Mouse (Mus musculus): ENCODE results near the gene Prkce. TPM values are rescaled to one million over a fixed set of nuclear protein-coding genes. Genes with fewer than 3 reads are reported as not detected.

The Prkce gene
- polyA plus RNA-seq, 1 experiment = 1.9 TPM

GRCm38 (mm10) chr17:86690871-86691390 lies 523.3 kb downstream of the Prkce start:
- Histone ChIP-seq H3K79me2 (ENCODE audit: control insufficient read depth, insufficient read depth) (no peaks in the 10 kb centered on the region), H3K36me3 (ENCODE audit: control insufficient read depth, insufficient read depth) (no peaks in the 10 kb centered on the region), H3ac (ENCODE audit: control insufficient read depth, insufficient read length) (no peak overlapping the region), H3K27me3 (ENCODE audit: control insufficient read depth, insufficient read depth, insufficient read length) (no peaks in the 10 kb centered on the region), H3K4me2 (ENCODE audit: low read depth) (no peak overlapping the region), H3K4me3 (no peak overlapping the region)
- TF ChIP-seq POLR2AphosphoS2 (IDR thresholded peaks at IDR 0.05; ENCODE audit: insufficient read length, low read depth) (no peak), TCF3 (IDR thresholded peaks at IDR 0.05; ENCODE audit: insufficient read length, low read depth) (no peak), MAX (IDR thresholded peaks at IDR 0.05; ENCODE audit: low read depth) (no peak), REST (IDR thresholded peaks at IDR 0.05; ENCODE audit: insufficient read depth, insufficient read length) (no peak), MYOG (IDR thresholded peaks at IDR 0.05; ENCODE audit: control insufficient read depth in 1 of 3, insufficient read depth in 1 of 3, insufficient read length in 2 of 3, low read depth in 2 of 3) (no peak), E2F4 (IDR thresholded peaks at IDR 0.05; ENCODE audit: insufficient read depth) (no peak)

GRCm38 (mm10) chr17:86697751-86698150 lies 530.2 kb downstream of the Prkce start:
- no peak overlapping the region for H3ac ChIP-seq (ENCODE audit: control insufficient read depth, insufficient read length)
- H3K36me3 ChIP-seq (ENCODE audit: control insufficient read depth, insufficient read depth) = no peaks in the 10 kb centered on the region
- no peaks in the 10 kb centered on the region for H3K27me3 ChIP-seq (ENCODE audit: control insufficient read depth, insufficient read depth, insufficient read length)
- TF ChIP-seq E2F4 (IDR thresholded peaks at IDR 0.05; ENCODE audit: insufficient read depth) (no peak), USF1 (IDR thresholded peaks at IDR 0.05; ENCODE audit: low read depth) (peak; percentile 16)
- no peak overlapping the region for H3K4me2 ChIP-seq (ENCODE audit: low read depth)
- H3K4me3 ChIP-seq = no peak overlapping the region
- no peaks in the 10 kb centered on the region for H3K79me2 ChIP-seq (ENCODE audit: control insufficient read depth, insufficient read depth)

GRCm38 (mm10) chr17:86703336-86703735 lies 535.8 kb downstream of the Prkce start:
- no peaks in the 10 kb centered on the region for H3K79me2 ChIP-seq (ENCODE audit: control insufficient read depth, insufficient read depth)
- no peak overlapping the region for H3K4me2 ChIP-seq (ENCODE audit: low read depth)
- no peak for TF ChIP-seq TCF12 (IDR thresholded peaks at IDR 0.05; ENCODE audit: insufficient read depth, poor library complexity, severe bottlenecking)
- no peak overlapping the region for H3ac ChIP-seq (ENCODE audit: control insufficient read depth, insufficient read length)
- H3K36me3 ChIP-seq (ENCODE audit: control insufficient read depth, insufficient read depth) = no peaks in the 10 kb centered on the region
- H3K27me3 ChIP-seq (ENCODE audit: control insufficient read depth, insufficient read depth, insufficient read length) = no peaks in the 10 kb centered on the region
- H3K4me3 ChIP-seq = no peak overlapping the region

- H3K27me3 ChIP-seq (ENCODE audit: control insufficient read depth, insufficient read depth, insufficient read length) = no peaks in the 10 kb centered on the region
- no peaks in the 10 kb centered on the region for H3K79me2 ChIP-seq (ENCODE audit: control insufficient read depth, insufficient read depth)
- TF ChIP-seq E2F4 (IDR thresholded peaks at IDR 0.05; ENCODE audit: insufficient read depth) (no peak), REST (IDR thresholded peaks at IDR 0.05; ENCODE audit: insufficient read depth, insufficient read length) (no peak), MAX (IDR thresholded peaks at IDR 0.05; ENCODE audit: low read depth) (no peak), TCF3 (IDR thresholded peaks at IDR 0.05; ENCODE audit: insufficient read length, low read depth) (no peak), SRF (IDR thresholded peaks at IDR 0.05; ENCODE audit: control insufficient read depth, insufficient read length, low read depth) (no peak), CEBPB (IDR thresholded peaks at IDR 0.05; ENCODE audit: insufficient read depth, poor library complexity, severe bottlenecking) (no peak), TCF12 (IDR thresholded peaks at IDR 0.05; ENCODE audit: insufficient read depth, poor library complexity, severe bottlenecking) (no peak), POLR2AphosphoS2 (IDR thresholded peaks at IDR 0.05; ENCODE audit: insufficient read length, low read depth) (no peak), MYOD1 (IDR thresholded peaks at IDR 0.05; ENCODE audit: control insufficient read depth in 1 of 3, insufficient read length in 2 of 3, low read depth in 2 of 3) (no peak), USF1 (IDR thresholded peaks at IDR 0.05; ENCODE audit: low read depth) (no peak), MYOG (IDR thresholded peaks at IDR 0.05; ENCODE audit: control insufficient read depth in 1 of 3, insufficient read depth in 1 of 3, insufficient read length in 2 of 3, low read depth in 2 of 3) (no peak), POLR2A (IDR thresholded peaks at IDR 0.05; ENCODE audit: insufficient read length, low read depth) (no peak)
- no peak overlapping the region for H3K4me2 ChIP-seq (ENCODE audit: low read depth)
- no peaks in the 10 kb centered on the region for H3K36me3 ChIP-seq (ENCODE audit: control insufficient read depth, insufficient read depth)
- no peak overlapping the region for H3ac ChIP-seq (ENCODE audit: control insufficient read depth, insufficient read length)
- no peak overlapping the region for H3K4me3 ChIP-seq
These were observed 537.7 kb downstream of the Prkce start for GRCm38 (mm10) chr17:86705236-86705635.

- no peaks in the 10 kb centered on the region for H3K79me2 ChIP-seq (ENCODE audit: control insufficient read depth, insufficient read depth)
- H3K4me3 ChIP-seq = no peak overlapping the region
- H3K27me3 ChIP-seq (ENCODE audit: control insufficient read depth, insufficient read depth, insufficient read length) = no peaks in the 10 kb centered on the region
- TF ChIP-seq E2F4 (IDR thresholded peaks at IDR 0.05; ENCODE audit: insufficient read depth) (no peak), CEBPB (IDR thresholded peaks at IDR 0.05; ENCODE audit: insufficient read depth, poor library complexity, severe bottlenecking) (no peak), REST (IDR thresholded peaks at IDR 0.05; ENCODE audit: insufficient read depth, insufficient read length) (no peak)
- no peaks in the 10 kb centered on the region for H3K36me3 ChIP-seq (ENCODE audit: control insufficient read depth, insufficient read depth)
- H3ac ChIP-seq (ENCODE audit: control insufficient read depth, insufficient read length) = no peak overlapping the region
- no peak overlapping the region for H3K4me2 ChIP-seq (ENCODE audit: low read depth)
These were observed 538.9 kb downstream of the Prkce start for GRCm38 (mm10) chr17:86706467-86706866.

Other genes starting within 250 kb of the Prkce start
- gene Srbd1, start 22.6 kb upstream of the Prkce start, polyA plus RNA-seq (2012; fragmentation: generic; extraction: Trizol) = 6.1 TPM